Mouse (Mus musculus): ENCODE data around the gene Stx8.

Stx8 gene

DNA sequence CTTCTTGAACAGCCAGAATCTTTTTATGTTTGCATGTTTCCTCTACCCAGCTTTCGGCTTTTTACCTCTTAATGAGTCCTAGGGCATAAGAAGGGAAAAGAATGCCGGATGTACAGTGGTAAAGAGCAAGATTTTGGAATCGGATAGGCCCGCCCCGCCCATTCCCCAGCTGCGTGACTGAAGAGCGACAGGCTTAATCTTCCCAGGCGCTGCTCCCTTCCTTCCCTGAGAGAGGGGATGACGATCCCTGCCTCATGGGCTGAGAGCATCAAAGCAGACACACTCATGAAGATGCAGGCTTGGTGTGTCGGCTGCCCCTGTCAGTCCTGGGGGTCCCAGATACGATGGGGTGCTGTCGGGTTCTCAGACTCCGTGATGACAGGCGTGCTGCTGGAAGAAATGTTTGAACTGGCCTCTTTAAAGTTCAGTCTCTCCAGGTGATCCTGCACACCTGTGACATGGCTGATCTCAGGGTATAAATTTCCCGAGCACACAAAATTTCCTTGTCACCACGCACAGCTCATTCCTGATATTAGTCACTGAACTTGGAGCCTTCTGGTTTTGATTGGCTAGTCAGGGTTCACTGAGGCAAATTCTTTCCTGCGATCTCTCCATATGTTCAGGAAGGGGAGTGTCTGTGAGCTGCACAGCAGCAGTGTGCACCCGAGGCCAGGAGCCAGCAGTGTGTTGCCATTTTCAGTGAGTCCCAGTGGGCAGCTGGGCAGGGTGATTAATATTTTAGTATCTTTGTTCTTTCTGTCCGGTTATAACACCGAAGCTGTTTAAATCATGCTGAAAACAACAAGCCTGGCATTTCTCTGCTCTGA is 70.4 kb downstream of the Stx8 start:
- no peak for DNase-seq (ENCODE audit: low read depth, low spot score)

DNA sequence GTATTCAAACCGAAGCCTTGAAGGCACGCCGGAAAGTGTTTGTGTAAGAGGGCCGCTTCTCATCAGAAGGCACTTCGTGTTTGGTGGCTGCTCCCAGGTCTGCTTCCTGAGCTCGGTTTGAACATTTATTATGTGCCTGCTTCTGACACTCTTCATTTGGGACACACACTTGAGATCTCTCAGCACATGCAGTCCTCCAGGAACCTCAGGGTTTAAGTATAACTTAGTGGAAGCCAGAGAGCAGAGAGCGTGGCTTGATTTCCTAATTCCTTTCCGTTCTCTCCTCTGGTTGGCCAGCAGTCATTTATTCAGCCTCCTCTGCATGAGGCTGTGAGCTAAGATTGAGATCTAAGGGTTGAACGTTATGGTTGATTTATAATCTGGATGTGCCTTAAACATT is 71.1 kb downstream of the Stx8 start:
- no peak for DNase-seq (ENCODE audit: low read depth, low spot score)

DNA sequence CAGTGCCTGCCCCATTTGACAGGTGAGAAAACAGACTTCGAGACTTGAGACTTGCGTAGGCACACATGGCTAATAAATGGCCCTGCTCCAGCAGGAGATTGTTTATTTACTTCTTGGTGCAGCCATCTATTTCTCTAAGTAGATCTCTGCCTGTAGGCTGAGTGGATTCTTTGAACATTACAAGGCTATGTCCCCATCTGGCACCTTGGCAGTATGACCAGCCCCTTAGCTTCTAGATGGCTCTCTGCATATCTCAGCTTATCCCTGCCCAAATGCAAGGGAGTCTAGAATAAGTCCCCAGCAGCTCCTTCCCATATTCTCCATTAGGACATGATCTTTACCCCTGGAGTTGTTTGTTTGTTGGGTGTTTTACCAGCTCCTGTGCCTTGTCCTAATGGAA is 72.1 kb downstream of the Stx8 start:
- no peak for DNase-seq (ENCODE audit: low read depth, low spot score)

DNA sequence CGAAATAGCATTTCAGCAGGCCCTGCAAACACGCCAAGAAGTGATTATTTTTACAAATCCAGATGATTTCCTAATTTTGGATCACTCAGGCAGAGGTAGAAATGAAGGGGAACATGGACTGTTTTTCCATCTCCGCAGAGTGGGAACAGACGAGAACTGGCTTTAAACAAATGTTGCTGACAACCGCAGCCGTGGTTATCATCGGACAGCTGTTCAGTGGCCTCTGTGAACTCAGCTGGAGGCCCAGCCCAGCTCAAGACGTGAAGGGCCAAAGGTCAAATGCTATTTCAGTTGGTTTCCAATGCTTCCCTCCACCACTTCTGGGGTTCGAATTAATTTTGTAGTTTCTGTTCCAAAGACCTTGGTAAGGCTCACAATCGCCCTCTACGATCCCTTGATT is 78.2 kb downstream of the Stx8 start:
- peak; percentile 12 for DNase-seq (ENCODE audit: low read depth, low spot score)

DNA sequence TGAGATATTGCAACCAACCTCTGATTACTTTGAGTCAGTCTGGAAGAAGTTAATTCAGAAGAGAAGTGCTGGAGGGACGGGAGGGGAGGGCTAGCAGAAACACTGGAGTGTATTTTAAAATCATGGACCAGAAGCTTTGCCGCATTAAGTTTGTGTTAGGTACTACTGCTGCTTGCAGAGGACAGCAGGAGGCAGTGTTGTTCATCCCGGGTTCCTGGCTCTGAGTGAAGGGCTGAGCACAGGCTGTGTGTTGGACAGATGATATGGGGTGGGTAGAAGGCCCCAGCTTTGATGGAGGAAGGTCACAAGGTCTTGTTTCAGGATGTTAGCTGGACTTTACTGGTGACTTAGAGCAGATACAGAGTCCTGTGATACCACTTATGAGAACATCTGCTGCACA is 80.9 kb downstream of the Stx8 start:
- DNase-seq (ENCODE audit: low read depth, low spot score), result no peak

DNA sequence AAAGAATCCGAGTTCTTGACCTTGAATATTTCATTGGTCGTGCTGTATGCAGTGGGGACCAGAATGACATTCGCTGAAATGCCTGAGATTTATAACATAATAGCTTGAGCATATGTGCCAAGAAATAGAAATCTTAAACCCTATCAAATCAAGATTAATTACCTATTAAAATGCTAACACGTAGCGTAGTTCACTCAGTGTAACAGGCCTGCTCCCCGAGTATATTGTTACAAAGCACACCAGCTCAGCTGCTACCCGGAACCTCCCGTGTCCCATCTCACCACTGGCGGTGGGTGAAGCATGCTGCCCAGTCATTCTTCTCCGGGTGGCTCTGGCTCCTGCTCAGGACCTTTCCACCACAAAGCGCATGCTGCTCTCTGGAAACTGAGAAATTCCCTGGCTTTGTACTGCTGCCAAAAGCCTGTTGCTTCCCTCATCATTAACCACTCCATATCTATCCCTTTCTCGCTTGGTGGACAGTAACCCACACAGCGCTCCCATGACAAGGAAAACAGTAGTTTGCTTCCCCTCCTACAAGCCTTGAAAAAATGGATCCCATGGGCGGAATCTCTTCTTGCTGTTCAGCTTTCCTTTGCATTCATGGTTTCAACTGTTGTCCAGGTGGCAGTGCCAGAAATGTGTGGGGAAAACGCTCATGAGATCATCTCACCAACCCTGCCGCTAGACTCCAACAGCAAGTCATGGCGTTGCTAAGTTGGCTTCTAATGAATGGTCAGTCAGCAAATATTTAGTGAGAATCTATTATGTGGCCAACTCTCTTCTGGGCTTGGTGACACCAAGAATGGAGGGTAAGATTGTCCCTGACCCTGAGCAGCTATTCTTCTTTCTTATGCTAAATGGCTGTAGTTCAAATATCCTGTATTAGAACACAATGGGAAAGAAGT is 83.5 kb downstream of the Stx8 start:
- DNase-seq (ENCODE audit: low read depth, low spot score), result no peak

DNA sequence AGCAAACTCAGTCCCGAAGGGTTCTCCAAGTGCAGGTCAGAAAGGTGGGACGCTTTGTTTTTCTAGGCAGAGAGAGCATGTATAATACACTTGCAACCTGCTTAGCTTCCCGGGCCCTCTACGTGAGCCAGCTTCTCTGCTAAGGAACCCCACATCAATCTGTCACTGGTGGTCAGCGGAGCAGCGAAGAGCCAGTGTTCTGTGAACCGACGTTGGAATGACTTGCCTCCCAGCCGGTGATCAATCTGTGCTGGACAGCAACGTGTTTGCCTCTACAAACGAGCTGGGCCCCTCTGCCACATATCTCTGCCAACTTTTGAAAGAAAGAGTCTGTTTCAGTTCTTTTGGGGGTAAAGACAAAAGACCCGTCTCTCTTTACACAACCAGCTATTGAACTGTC is 84.7 kb downstream of the Stx8 start:
- no peak for DNase-seq (ENCODE audit: low read depth, low spot score)

DNA sequence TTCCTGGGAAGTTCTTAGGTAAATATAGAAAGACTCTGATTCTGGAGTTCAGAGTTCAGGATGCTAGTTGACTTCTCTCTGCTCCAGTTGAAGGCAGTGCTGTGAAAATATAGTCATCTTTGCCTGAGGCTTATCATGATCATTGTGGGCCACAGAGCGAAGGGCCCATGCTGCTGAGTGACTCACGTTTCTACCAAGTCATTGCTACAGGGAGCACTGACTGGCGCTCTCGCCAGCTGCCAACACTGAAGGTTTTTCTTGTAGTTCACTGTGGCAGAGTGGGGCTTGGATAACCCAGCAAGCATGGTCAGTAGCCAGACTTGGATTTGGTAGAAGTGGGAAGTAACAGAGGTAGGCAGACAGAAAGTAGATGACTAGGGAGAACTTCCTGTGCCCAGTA is 85.3 kb downstream of the Stx8 start:
- DNase-seq (ENCODE audit: low read depth, low spot score), result no peak

DNA sequence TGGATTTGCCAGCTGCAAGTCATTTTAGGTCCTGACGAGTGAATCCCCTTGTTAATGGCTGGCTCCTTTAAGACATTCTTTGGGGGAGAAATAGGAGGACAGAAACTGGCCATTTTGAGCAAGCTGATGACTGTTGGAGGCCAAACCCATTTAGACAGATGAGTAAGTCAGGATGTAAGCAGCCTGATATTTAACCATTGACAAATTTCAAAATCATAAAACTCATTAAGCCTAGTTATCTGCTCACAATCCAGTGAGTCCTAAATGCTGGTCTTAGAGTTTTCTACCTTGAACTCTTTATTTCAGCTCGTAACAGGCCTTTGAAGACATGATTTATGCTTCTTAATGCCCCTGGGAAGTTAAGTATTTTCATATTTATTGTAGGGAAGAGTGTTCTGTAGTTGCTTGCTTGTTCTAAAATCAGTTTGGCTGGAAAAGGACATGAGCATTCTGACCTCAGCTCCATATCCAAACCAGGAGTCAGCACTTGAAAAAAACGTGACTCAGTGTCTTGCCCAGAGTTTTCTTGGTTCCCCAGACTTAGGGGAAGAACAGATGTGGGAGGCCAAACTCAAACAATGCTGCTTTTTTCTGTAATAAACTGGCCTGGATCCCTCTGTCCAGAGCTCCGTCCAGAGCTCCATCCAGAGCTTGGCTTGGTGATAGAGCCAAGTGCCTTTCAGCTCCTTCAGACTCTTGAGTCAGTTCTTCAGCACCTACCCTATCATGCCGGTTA is 92.6 kb downstream of the Stx8 start:
- DNase-seq (ENCODE audit: low read depth, low spot score), result no peak

DNA sequence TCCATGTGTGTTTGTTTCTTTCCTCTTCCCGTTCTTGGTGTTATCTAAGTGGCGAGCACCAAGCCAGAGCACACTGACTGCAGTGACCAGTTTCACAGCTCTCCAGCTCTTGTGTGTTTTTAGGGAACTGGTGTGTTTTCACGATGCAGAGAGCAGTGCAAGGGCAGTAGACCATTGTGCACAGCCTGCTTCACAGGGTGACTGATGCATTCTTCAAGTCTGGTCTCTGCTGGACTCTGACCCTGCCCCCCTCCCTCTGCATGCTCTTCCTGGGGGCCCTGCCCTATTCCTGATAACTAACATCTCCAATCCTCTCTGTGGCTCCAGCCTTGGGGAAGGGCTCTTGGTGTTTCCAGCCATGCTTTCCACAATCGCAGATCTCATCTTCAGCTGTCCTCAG is 94.7 kb downstream of the Stx8 start:
- no peak for DNase-seq (ENCODE audit: low read depth, low spot score)

DNA sequence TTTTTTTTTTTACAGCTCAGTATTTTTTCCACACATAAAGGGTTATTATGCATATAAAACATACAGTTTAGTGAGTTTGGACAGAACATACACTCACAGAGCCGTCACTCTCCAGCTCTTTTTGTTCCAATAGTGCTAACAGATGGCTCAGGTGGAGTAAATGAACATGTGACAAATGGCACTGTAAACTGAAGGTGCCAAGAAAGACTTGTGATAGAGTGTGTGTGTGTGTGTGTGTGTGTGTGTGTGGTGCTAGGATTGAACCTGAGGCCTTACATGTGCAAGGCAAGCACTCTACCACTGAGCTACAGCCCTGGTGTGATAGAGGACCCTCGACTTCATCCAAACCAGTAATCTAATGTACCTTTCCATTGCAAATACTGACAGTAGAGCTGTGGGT is 96.1 kb downstream of the Stx8 start:
- DNase-seq (ENCODE audit: low read depth, low spot score), result no peak

DNA sequence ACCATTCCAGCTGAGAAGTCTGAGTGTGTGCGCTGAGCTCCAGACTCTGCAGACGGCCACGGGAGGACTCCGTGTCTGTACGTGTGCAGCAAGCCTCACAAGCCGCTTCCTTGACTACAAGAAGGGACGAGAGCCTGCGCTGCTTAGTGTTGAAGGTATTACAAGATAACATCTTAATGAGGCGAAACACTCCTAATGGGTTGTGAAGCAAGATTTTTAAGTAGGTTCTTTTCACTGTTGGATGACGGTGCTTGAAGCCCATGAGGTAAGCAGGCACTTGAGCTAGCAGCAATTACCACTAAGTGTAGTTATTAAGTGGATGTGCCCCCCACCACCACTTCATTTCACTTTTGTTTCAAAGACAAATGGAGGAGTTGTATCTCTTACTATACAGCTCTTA is 101.8 kb downstream of the Stx8 start:
- no peak for DNase-seq (ENCODE audit: low read depth, low spot score)

DNA sequence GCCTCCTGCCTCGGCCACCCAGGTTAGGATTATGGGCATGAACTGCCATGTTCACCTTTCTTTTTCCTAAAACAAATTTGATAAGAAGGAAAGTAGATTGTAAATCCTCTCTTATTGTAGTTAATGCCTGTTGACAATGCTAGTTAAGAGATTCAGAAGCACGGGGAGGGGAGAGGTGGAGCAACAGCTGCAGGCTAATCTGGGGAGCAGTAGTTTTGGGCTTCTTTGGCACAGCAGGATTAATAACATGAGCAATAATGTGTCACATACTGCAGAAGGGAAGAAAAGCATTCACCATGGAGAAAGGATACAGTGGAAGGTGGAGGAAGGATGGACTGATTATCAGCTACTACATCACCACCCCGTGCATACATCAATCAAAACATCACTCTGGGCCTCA is 104.1 kb downstream of the Stx8 start:
- DNase-seq (ENCODE audit: low read depth, low spot score), result no peak

DNA sequence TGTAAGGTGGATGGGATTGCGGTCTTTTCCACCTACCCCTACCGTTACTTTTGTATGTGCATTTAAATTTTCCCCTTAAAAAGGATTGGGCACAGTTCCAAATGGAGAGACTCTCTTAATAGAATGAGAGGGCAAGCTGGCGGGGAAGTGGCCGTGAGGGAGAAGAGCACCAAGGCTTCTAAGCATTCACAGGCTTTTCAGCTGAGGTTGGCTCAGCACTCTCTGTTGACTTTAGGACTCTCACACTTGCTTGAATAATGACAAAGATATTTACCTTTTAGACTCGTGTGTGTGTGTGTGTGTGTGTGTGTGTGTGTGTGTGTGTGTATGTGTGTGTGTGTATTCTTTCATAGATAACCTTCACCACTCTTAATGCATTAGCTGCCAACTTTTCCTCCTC is 105.8 kb downstream of the Stx8 start:
- DNase-seq (ENCODE audit: low read depth, low spot score), result no peak

DNA sequence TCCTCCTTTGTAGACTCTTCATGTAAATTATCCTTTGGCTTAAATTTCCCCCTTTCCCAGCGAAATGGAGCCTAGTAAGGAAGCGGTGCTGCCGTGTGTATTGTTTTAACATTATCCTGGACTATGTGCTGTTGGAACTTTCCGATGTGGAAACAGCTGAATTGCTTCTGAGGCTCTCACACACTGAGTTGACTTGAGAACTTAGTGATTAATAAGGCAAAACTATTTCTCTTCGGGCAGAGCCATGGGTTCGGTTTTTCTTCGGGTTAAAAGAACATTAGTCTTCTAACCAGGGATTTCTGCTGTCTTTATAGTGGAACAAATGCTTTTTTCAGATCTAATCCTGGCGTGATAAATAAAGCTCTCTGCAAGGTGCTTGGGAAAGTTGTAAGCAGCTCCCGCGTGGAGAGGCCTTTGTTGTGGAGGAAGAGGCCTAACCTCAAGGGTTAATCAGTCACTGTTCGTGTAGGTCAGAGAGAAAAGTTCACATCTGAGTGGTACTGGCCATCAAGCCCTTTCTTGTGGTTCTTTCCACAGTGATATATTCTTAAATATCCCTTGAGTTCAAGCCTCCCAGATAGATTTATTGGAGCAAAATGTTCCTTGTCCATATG is 106.7 kb downstream of the Stx8 start:
- no peak for DNase-seq (ENCODE audit: low read depth, low spot score)

DNA sequence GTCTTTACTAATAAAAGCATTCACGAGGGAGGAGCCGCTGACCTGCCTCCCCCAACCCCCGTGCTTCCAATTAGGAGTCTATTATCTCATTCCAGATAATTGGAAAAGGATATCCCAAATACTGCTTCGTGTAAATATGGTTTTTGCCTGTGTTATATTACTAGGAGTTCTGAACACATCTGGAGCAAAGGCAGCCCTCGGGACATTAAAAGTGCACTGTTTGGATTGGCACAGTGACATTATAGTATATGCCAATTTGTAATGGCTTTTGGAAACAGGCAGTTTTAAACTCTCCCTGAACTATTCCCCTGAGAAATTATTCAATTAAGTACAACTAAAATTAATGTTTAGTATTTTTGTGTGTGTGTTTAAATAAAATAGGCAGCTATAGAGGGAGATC is 108.7 kb downstream of the Stx8 start:
- no peak for DNase-seq (ENCODE audit: low read depth, low spot score)

DNA sequence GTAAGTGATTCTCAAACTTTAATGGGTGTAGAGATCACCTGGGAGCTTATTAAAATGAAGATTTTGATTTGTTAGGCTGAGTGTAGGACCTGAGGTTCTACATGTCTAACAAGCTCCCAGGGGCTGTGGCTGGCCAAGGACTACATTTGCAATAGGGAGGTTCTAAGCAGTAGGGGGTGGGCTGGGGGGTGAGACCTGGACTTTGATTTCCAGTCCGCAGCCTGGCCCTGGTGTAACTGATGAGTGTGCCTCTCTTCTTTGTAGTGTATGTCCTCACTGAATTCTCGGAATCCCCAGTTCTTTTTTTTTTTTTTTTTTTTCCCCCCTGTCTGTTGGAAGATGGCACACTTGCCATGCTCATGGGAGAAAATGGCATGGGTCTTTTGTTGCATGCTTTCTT is 109.3 kb downstream of the Stx8 start:
- DNase-seq (ENCODE audit: low read depth, low spot score), result no peak

DNA sequence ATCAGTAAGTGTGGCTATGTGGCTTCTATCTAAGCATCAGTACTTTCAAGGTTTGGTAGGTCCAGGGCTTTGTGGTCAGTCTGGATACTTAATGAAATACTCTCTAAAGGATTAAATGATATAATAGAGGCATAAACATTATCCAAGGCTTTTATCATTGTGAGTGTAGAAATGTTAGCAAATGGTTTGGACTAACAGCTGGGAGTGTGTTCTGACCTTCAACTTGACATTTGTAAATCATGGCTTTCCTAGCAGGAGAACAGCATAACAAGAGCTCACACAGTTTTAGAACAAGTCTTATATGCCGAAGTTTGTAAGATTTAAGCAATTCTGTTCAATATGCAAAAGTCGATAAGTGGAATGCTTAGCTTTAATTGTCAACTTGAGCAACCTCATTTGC is 113.8 kb downstream of the Stx8 start:
- no peak for DNase-seq (ENCODE audit: low read depth, low spot score)

DNA sequence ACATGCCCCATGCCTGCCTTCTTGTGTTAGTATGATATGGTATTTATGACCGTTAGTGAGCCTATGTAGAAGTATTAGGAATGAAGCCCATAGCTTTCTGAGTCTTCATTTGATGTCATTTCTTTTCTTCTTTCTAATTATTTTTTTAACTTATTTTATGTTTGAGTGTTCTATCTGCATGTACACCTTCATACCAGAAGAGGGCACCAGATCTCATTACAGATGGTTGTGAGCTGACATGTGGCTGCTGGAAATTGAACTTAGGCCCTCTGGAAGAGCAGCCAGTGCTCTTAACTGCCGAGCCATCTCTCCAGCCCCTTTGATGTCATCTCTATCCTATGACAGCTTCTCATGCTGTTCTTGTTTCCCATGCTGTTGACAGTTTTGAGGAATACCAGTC is 115.0 kb downstream of the Stx8 start:
- DNase-seq (ENCODE audit: low read depth, low spot score), result no peak

DNA sequence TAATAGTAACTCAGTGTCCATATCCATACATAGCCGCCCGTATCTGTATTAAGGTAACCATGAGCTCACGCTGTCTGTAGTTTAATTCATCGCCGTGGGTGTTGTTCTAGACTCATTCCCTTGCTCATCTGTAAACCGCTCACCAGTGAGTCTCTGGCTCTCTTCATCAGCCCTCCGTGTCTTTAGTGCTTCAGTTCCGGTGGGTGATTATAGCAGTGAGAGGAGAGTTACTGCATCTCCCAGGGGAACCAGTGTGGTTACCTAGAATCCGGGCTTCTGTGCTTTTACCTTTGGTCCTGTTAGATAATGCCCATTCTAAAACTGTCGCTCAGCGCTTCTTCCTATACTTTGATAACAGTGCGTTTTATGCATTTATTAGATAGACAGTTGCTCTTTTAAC is 116.8 kb downstream of the Stx8 start:
- no peak for DNase-seq (ENCODE audit: low read depth, low spot score)

DNA sequence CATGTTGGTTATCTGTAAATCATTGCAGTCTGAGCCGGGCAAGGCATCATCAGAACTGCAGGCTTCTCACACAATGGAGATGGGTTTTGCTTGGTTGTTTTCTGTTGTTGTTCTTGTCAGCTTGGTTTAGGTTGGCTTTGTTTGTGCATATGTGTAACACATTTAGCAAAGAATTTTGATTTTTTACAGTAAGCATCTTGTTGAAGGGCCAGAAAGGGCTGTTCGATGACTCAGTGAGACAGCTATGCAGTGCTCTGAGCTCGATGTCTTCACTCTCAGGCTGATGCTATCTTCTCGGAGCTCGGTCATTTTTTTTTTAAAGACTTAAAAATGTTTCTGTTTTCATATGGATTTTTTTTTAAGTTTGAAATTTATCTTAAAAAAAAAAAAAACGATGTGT is 117.6 kb downstream of the Stx8 start:
- DNase-seq (ENCODE audit: low read depth, low spot score), result no peak

DNA sequence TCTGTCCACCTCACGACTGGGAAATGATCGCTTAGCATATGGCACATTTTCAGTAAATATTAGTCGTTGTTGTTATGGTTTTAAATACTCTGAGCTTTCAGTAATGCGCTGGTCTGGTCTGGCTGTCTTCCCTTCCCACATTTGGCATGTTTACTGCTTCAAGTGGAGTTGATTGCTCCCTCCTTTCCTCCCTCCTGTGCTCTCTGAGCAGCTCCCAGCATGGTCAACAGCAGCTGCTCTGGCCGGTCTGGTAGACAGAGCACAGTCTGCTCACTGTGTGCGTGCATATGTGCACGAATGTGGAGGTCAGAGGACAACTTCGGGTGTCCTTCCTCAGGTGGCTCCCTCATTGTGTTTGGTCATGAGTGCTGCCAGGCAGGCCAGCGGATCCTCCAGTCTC is 120.2 kb downstream of the Stx8 start:
- no peak for DNase-seq (ENCODE audit: low read depth, low spot score)

All from telencephalon, adult 2 months (tissue).